Mouse (Mus musculus) stomach, postnatal 0 days (tissue): ENCODE results near the gene Pcdh20. TPM values are rescaled to one million over a fixed set of nuclear protein-coding genes. Genes with fewer than 3 reads are reported as not detected.

Experiments used
- ATAC-seq: fragments of 200-750 bp; cut with Nextera tagmentation; 2 replicates; pipeline ENCODE4 v1.8.0; 2017; ENCODE audit not compliant: low FRiP score, low TSS enrichment
- DNase-seq: peaks from one replicate; pipeline ENCODE4 v3.0.0-alpha.2; 2016; ENCODE audit warnings: low spot score
- H3K27ac ChIP-seq: fragments of 300-500 bp; sonication (generic); replicated peaks from 2 replicates; pipeline ENCODE4 v1.5.1; 2014; ENCODE audit warnings: mild to moderate bottlenecking, control low read depth
- H3K27me3 ChIP-seq: fragments of 300-500 bp; sonication (generic); 2 replicates; pipeline ENCODE4 v1.6.1; 2014; ENCODE audit warnings: low read length; ENCODE audit not compliant: control insufficient read depth, insufficient read depth
- H3K36me3 ChIP-seq: fragments of 300-500 bp; sonication (generic); 2 replicates; pipeline ENCODE4 v1.6.1; 2014; ENCODE audit warnings: low read length, mixed read lengths; ENCODE audit not compliant: control insufficient read depth, insufficient read depth
- H3K4me1 ChIP-seq: fragments of 300-500 bp; sonication (generic); replicated peaks from 2 replicates; pipeline ENCODE4 v1.6.1; 2014; ENCODE audit warnings: antibody characterized with exemption; ENCODE audit not compliant: control insufficient read depth, insufficient read depth
- H3K4me2 ChIP-seq: fragments of 300-500 bp; sonication (generic); replicated peaks from 2 replicates; pipeline ENCODE4 v1.6.1; 2014; ENCODE audit warnings: low read depth, mild to moderate bottlenecking, control low read depth, moderate library complexity
- H3K4me3 ChIP-seq: fragments of 300-500 bp; sonication (generic); 2 replicates; pipeline ENCODE4 v1.5.1; 2014; ENCODE audit warnings: low read depth, low read length, control low read depth
- H3K9ac ChIP-seq: fragments of 300-500 bp; sonication (generic); 2 replicates; pipeline ENCODE4 v1.6.1; 2014; ENCODE audit warnings: mild to moderate bottlenecking, low read length, control low read depth, mixed read lengths
- H3K9me3 ChIP-seq: fragments of 300-500 bp; sonication (generic); 2 replicates; pipeline ENCODE4 v1.6.1; 2016; ENCODE audit warnings: low read length; ENCODE audit not compliant: control insufficient read depth
- CTCF ChIP-seq: IDR thresholded peaks from 2 replicates; pipeline ENCODE4 v1.5.1; 2016; ENCODE audit warnings: antibody characterized with exemption, low read depth, mild to moderate bottlenecking, moderate library complexity
- EP300 ChIP-seq: optimal IDR thresholded peaks from 2 replicates; pipeline ENCODE3; 2016; ENCODE audit warnings: antibody characterized with exemption
- whole genome bisulfite sequencing: fragments of 180-500 bp; shearing (Covaris S2); extraction: QIAGEN DNeasy Blood & Tissue Kit; methylation state at CpG from one replicate; pipeline ENCODE4 v1.1.7; 2014; 5-methylcytosine and 5-hydroxymethylcytosine counted together
- polyA plus RNA-seq: library from polyadenylated mRNA; unstranded; fragments of >200 nt; fragmentation: Nextera tagmentation; extraction: Ambion mirVana; gene quantifications from 2 replicates; pipeline ENCODE4 v1.2.1, GENCODE M21; 2015

Pcdh20 gene
- polyA plus RNA-seq: 1.1 and 1.3 TPM in 2 replicates

DNA sequence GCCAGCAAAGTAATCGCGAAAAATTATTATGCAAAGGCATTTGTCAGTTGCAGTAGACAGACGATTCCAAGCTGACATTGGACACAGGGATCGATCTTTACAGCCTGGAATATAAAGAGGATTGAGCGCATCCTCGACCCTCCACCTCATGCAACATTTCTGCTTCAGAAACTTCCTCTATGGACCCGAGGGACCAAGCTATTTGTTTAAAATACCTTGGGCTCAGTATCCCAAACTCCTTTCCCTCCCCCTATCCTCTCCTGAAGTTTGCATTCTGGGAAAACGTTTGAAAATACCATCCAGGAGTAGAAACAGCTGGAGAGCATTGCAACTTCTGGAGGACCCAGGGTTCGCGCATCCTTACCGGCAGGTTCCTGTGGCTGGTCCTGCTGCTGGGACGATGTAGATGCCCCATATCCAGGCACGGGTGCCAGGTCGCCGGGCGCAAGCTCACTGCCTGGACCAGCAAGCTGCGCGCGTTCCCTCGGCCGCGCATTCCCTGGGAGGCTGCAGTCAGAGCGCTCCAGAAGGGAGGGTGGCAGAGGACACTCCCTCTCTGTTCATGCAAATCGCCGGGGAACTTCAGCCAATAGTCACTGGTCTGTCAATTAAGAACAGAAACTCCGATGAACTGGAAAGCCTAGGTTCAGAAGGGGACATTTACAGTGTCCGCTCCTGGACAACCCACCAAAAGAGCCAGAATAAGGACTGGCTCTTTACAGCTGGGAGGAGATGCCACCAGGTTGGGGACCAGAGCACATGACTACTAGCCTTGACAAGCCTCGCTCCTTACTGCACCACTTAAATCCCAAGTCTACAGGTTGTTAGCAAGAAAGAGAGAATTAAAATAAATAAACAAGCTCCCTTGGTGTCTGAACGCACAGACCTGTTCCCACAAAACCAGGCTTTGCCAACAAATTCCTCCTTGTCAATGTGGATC, at the start of gene Pcdh20:
TSS of gene Pcdh20 (minus strand) at position 902 of the 940 bp plus-strand sequence.
- no peaks in the 10 kb centered on the region for H3K9me3 ChIP-seq
- no peaks in the 10 kb centered on the region for H3K4me1 ChIP-seq
- no peaks in the 10 kb centered on the region for H3K27me3 ChIP-seq
- peak; percentile 36 for DNase-seq
- no peak for ATAC-seq
- H3K9ac ChIP-seq: 0 out of 2 replicates have a peak within 1 kb of the TSS, but pooled peaks have one; percentile 41
- H3K4me3 ChIP-seq: peak within 1 kb of the TSS; percentile 39
- H3K27ac ChIP-seq: no peak within 1 kb of the TSS
- H3K4me2 ChIP-seq: peak within 1 kb of the TSS; percentile 64
- no peaks in the 10 kb centered on the region for H3K36me3 ChIP-seq
- TF ChIP-seq EP300: no peak
- no peak for TF ChIP-seq CTCF
- WGBS: 3% methylated on average over 28 of the region's 29 CpGs

DNA sequence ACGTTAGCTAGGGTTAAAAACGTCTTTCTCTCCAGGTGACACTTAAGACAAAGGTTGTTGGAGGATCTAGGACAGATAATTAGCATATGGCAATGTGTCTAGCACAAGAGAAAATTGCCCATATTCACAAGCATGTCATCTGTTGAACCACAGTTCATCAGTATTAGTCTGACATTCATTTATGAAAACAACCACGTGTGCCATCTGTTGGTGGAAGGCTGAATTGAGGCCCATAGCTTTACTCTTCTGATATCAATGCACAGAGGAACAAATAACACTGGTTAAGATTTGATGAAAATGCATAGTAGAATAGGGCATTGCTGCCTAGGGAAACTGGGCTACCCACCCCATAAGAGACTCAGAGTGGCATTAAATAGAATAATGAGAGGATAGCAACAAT, 8.7 kb upstream of the Pcdh20 start:
- Histone ChIP-seq H3K9ac (no peak overlapping the region), H3K4me2 (no peak overlapping the region), H3K36me3 (no peaks in the 10 kb centered on the region), H3K27me3 (no peaks in the 10 kb centered on the region), H3K4me3 (no peak overlapping the region), H3K4me1 (no peaks in the 10 kb centered on the region), H3K27ac (no peak overlapping the region), H3K9me3 (no peaks in the 10 kb centered on the region)
- no peak for TF ChIP-seq EP300
- peak; percentile 69 for TF ChIP-seq CTCF
- no peak for ATAC-seq
- no peak for DNase-seq
- WGBS: 49% methylated on average over 3 of the region's 3 CpGs

DNA sequence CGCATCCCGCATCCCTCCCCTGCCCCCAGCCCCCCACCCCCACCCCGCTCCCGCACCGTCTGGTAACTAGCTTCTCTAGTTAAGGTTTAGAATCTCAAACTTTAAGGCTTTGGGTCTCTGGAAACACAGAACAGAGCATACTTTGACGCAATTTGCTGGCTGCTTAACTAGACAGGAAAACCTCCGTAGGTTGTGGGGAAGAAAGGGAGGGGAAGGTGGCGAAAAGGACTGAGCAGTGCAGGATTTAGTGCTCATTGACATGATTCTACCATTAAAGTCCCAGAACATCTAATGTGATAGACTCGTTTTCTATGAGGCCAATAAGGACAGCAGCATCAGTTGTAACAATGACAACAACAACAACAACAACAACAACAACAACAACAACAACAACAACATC, 1.2 kb downstream of the Pcdh20 start:
- no peaks in the 10 kb centered on the region for H3K27me3 ChIP-seq
- no peaks in the 10 kb centered on the region for H3K9me3 ChIP-seq
- H3K27ac ChIP-seq: no peak overlapping the region
- DNase-seq: no peak
- H3K4me2 ChIP-seq: peak overlapping the region; percentile 64
- no peak for TF ChIP-seq CTCF
- no peak for TF ChIP-seq EP300
- WGBS: 3% methylated on average over 9 of the region's 9 CpGs
- ATAC-seq: no peak
- H3K4me3 ChIP-seq: peak overlapping the region; percentile 39
- H3K4me1 ChIP-seq: no peaks in the 10 kb centered on the region
- no peaks in the 10 kb centered on the region for H3K36me3 ChIP-seq
- H3K9ac ChIP-seq: no peak overlapping the region

DNA sequence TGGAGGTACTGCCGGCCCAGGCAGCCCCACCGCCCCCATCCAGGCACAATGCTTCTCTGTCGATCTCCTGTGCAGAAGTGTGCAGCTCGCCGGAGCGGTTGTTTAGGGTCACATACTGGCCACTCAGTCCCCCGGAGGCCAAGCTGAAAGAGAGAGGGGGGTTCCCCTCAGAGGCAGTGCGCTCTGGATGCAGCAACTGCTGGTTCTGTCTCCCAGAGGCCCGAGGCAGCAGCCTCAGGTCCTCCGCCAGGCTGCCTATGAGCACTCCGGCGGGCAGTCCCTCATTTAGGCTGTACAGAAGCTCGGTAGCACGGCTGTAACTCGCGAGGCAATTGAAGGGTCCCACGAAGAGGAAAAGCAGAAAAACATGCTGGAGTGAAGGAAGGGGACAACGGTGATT, 1.8 kb downstream of the Pcdh20 start:
- Histone ChIP-seq H3K36me3 (no peaks in the 10 kb centered on the region), H3K9me3 (no peaks in the 10 kb centered on the region), H3K4me1 (no peaks in the 10 kb centered on the region), H3K9ac (no peak overlapping the region), H3K27ac (no peak overlapping the region), H3K4me2 (peak overlapping the region; percentile 64), H3K27me3 (no peaks in the 10 kb centered on the region), H3K4me3 (peak overlapping the region; percentile 39)
- no peak for DNase-seq
- TF ChIP-seq EP300 (no peak), CTCF (no peak)
- WGBS: 2% methylated on average over 18 of the region's 18 CpGs
- peak; percentile 53; the same call in 1 of the 2 replicates for ATAC-seq

DNA sequence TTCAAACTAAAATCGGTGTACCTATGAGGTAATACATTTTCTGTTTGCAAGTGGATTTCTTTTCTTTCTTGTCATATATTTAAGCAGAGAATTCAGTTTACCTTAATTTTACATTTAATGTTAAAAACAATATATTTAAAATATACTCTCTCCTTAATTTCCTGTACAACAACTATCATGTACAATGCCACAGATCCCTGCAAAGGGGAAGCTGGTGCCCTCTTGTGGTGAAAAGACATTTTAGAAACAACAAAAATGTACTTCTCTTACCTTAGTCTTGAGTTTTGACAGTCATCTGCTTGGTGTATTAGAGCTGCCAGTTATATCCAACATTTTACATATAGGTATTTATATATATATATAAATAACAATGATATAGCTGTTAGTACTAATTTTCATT, 4.8 kb downstream of the Pcdh20 start:
- ATAC-seq: no peak
- Histone ChIP-seq H3K27ac (no peak overlapping the region), H3K4me2 (no peak overlapping the region), H3K9me3 (no peaks in the 10 kb centered on the region), H3K9ac (no peak overlapping the region), H3K36me3 (no peaks in the 10 kb centered on the region), H3K4me3 (no peak overlapping the region), H3K4me1 (no peaks in the 10 kb centered on the region), H3K27me3 (no peaks in the 10 kb centered on the region)
- DNase-seq: no peak
- WGBS: 91% methylated on average over 1 of the region's 1 CpGs
- TF ChIP-seq EP300 (no peak), CTCF (peak; percentile 78)

DNA sequence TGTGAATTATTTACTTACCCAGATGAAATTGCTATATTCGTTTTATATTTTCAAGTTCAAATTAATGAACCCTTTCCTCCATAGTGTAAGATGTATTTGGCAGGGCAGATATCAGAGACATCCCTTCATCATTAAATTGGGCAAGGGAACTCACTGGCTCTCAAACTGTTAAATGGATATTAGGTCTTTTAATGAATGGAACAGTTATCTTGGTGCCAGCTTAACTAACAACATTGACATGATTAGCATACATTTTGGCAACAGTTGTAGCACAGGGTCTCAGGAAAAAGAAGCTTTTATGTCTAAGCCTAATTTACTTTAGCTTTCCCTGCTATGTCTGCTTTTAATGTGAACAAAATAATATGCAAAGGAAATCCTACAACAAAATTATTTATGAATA, 6.8 kb downstream of the Pcdh20 start:
- 60% methylated on average over 1 of the region's 1 CpGs for whole genome bisulfite sequencing
- no peak for DNase-seq
- ATAC-seq: no peak
- Histone ChIP-seq H3K36me3 (no peaks in the 10 kb centered on the region), H3K9me3 (no peaks in the 10 kb centered on the region), H3K4me2 (no peak overlapping the region), H3K27me3 (no peaks in the 10 kb centered on the region), H3K4me1 (no peaks in the 10 kb centered on the region), H3K4me3 (no peak overlapping the region), H3K9ac (no peak overlapping the region), H3K27ac (no peak overlapping the region)
- TF ChIP-seq EP300 (no peak), CTCF (no peak)
